Mouse (Mus musculus) MEL (cell line): ENCODE data around the gene Rufy4. TPM values are rescaled to one million over a fixed set of nuclear protein-coding genes. Genes with fewer than 3 reads are reported as not detected.

Source experiments
- DNase-seq: peaks from one replicate; pipeline ENCODE4 v3.0.0; 2011; ENCODE audit warnings: low read depth, low spot score
- H3K27ac ChIP-seq: 2 replicates; pipeline ENCODE4 v1.5.1; 2012; ENCODE audit warnings: low read depth, mild to moderate bottlenecking, control low read depth, low read length, moderate library complexity; ENCODE audit not compliant: control insufficient read depth
- H3K27me3 ChIP-seq, 2 experiments: fragments of 150-350 bp in 1 of 2; sonication (generic) in 1 of 2; 2 replicates each; pipeline ENCODE4 v1.6.1; 2012; ENCODE audit warnings: low read length in 2 of 2, mild to moderate bottlenecking in 2 of 2, improper control_type of control experiment in 1 of 2, moderate library complexity in 1 of 2; ENCODE audit not compliant: insufficient read depth in 2 of 2, control insufficient read depth in 1 of 2
- H3K36me3 ChIP-seq, 2 experiments: 2 replicates each; pipeline ENCODE4 v1.6.1; 2012 to 2014; ENCODE audit warnings: low read length in 2 of 2, improper control_type of control experiment in 1 of 2, inconsistent platforms in 1 of 2, mild to moderate bottlenecking in 1 of 2; ENCODE audit not compliant: insufficient read depth in 2 of 2, control insufficient read depth in 1 of 2
- H3K4me1 ChIP-seq, 2 experiments: fragments of 150-350 bp in 1 of 2; sonication (generic) in 1 of 2; 2 replicates each; pipeline ENCODE4 v1.6.1; 2012; ENCODE audit warnings: low read length in 2 of 2, improper control_type of control experiment in 1 of 2, mild to moderate bottlenecking in 1 of 2; ENCODE audit not compliant: insufficient read depth in 2 of 2, control insufficient read depth in 1 of 2
- H3K4me3 ChIP-seq, 2 experiments: fragments of 150-350 bp in 1 of 2; sonication (generic) in 1 of 2; 2 replicates each; pipeline ENCODE4 v1.5.1; 2012; ENCODE audit warnings: low read depth in 2 of 2, low read length in 2 of 2, mild to moderate bottlenecking in 2 of 2, moderate library complexity in 2 of 2, control low read depth in 1 of 2, improper control_type of control experiment in 1 of 2; ENCODE audit not compliant: control insufficient read depth in 1 of 2, insufficient read depth in 1 of 2
- H3K79me2 ChIP-seq: 2 replicates; pipeline ENCODE4 v1.6.1; 2012; ENCODE audit warnings: mild to moderate bottlenecking, low read length, moderate library complexity; ENCODE audit not compliant: control insufficient read depth, poor library complexity, insufficient read depth
- H3K9ac ChIP-seq: 2 replicates; pipeline ENCODE4 v1.6.1; 2012; ENCODE audit warnings: low read depth, mild to moderate bottlenecking, control low read depth, low read length, moderate library complexity; ENCODE audit not compliant: control insufficient read depth, poor library complexity, severe bottlenecking
- H3K9me3 ChIP-seq: fragments of 150-350 bp; sonication (generic); replicated peaks from 2 replicates; pipeline ENCODE4 v1.6.1; 2012; ENCODE audit warnings: mild to moderate bottlenecking, low read length, improper control_type of control experiment, moderate library complexity; ENCODE audit not compliant: insufficient read depth
- BHLHE40 ChIP-seq: IDR thresholded peaks from 2 replicates; pipeline ENCODE4 v1.6.1; 2012; ENCODE audit warnings: low read depth, mild to moderate bottlenecking, inconsistent platforms, low read length, improper control_type of control experiment, borderline replicate concordance
- CTCF ChIP-seq, 3 experiments: IDR thresholded peaks in 2 of 3; conservative IDR thresholded peaks in 1 of 3; 2 replicates each; pipeline ENCODE4 v1.5.1; 2011 to 2012; ENCODE audit warnings: low read length in 3 of 3, low read depth in 2 of 3, mild to moderate bottlenecking in 2 of 3, improper control_type of control experiment in 1 of 3, inconsistent platforms in 1 of 3, mixed read lengths in 1 of 3, moderate library complexity in 1 of 3; ENCODE audit not compliant: control insufficient read depth in 1 of 3, insufficient read depth in 1 of 3, poor library complexity in 1 of 3, severe bottlenecking in 1 of 3
- E2F4 ChIP-seq: IDR thresholded peaks from 2 replicates; pipeline ENCODE4 v1.6.1; 2011; ENCODE audit warnings: low read depth, low read length, improper control_type of control experiment, borderline replicate concordance
- KAT2A ChIP-seq: conservative IDR thresholded peaks from 2 replicates; pipeline ENCODE4 v1.6.1; 2012; ENCODE audit warnings: low read depth, low read length, improper control_type of control experiment, inconsistent platforms
- MAZ ChIP-seq: IDR thresholded peaks from 2 replicates; pipeline ENCODE4 v1.6.1; 2012; ENCODE audit warnings: low read depth, mild to moderate bottlenecking, inconsistent platforms, low read length, improper control_type of control experiment
- MEF2A ChIP-seq: IDR thresholded peaks from 2 replicates; pipeline ENCODE4 v1.6.1; 2014; ENCODE audit warnings: low read depth, mild to moderate bottlenecking, inconsistent platforms, low read length, improper control_type of control experiment; ENCODE audit not compliant: poor library complexity, insufficient replicate concordance, severe bottlenecking; ENCODE audit errors: extremely low read depth
- MYB ChIP-seq: IDR thresholded peaks from 2 replicates; pipeline ENCODE4 v1.6.1; 2011; ENCODE audit warnings: mild to moderate bottlenecking, low read depth, low read length, improper control_type of control experiment
- SMC3 ChIP-seq: IDR thresholded peaks from 2 replicates; pipeline ENCODE4 v1.6.1; 2011; ENCODE audit warnings: low read depth, low read length, improper control_type of control experiment
- TBP ChIP-seq: IDR thresholded peaks from 2 replicates; pipeline ENCODE4 v1.8.0; 2011; ENCODE audit warnings: low read depth, low read length, improper control_type of control experiment
- TCF12 ChIP-seq: IDR thresholded peaks from 2 replicates; pipeline ENCODE4 v1.6.1; 2014; ENCODE audit warnings: low read depth, mild to moderate bottlenecking, inconsistent platforms, low read length, improper control_type of control experiment, moderate library complexity
- ZKSCAN1 ChIP-seq: IDR thresholded peaks from 2 replicates; pipeline ENCODE4 v1.6.1; 2012; ENCODE audit warnings: low read depth, mild to moderate bottlenecking, inconsistent platforms, low read length, improper control_type of control experiment, moderate library complexity
- polyA plus RNA-seq, 2 experiments: library from polyadenylated mRNA; stranded (reverse) in 1 of 2; unstranded in 1 of 2; fragments of >175 nt in 1 of 2; fragments of >200 nt in 1 of 2; gene quantifications; 2 replicates each; pipeline versions ENCODE4 v1.2.1 to v1.2.4; 2012; ENCODE audit warnings: low replicate concordance in 2 of 2, low read depth in 1 of 2; ENCODE audit not compliant: insufficient read length in 2 of 2, insufficient read depth in 1 of 2, missing spikeins in 1 of 2
- total RNA-seq: library from RNA; depleted of rRNA; stranded (reverse); fragments of 300-350 nt; gene quantifications from 2 replicates; pipeline ENCODE4 v1.2.3, GENCODE M21; 2012; rRNA removed

Rufy4 gene
- total and polyA plus RNA-seq, 3 experiments: 0.04 to 0.10 TPM; not detected in 1

GRCm38 (mm10) chr1:74195961-74196360, 70.6 kb downstream of the Rufy4 start (continued):
- TF ChIP-seq E2F4: no peak
- no peak for TF ChIP-seq BHLHE40
- peak; percentile 86 to 91 (median 88) for TF ChIP-seq CTCF (IDR thresholded peaks at IDR 0.05 in 2 of 3, conservative IDR thresholded peaks at IDR 0.05 in 1 of 3; ENCODE audit: control insufficient read depth in 1 of 3, insufficient read depth in 1 of 3, low read depth in 2 of 3, low read length in 3 of 3, poor library complexity in 1 of 3, severe bottlenecking in 1 of 3)
- TF ChIP-seq MEF2A: no peak

GRCm38 (mm10) chr1:74196621-74197419, 71.5 kb downstream of the Rufy4 start:
- no peak for TF ChIP-seq TCF12
- no peak for TF ChIP-seq TBP
- TF ChIP-seq MAZ: no peak
- no peak for TF ChIP-seq KAT2A
- no peak for TF ChIP-seq MYB
- no peak for TF ChIP-seq ZKSCAN1
- TF ChIP-seq SMC3: no peak
- no peaks in the 10 kb centered on the region for H3K9me3 ChIP-seq
- no peaks in the 10 kb centered on the region for H3K36me3 ChIP-seq
- H3K4me3 ChIP-seq: no peak overlapping the region
- H3K79me2 ChIP-seq: no peaks in the 10 kb centered on the region
- H3K4me1 ChIP-seq: no peaks in the 10 kb centered on the region; a peak in 1 of 4 replicates
- no peak overlapping the region for H3K9ac ChIP-seq
- H3K27me3 ChIP-seq: peaks cover 0 to 3% of the 10 kb centered on the region in 2 experiments; a peak in 1 of 4 replicates
- H3K27ac ChIP-seq: no peak overlapping the region
- DNase-seq: no peak

Other genes with a start within 250 kb of the Rufy4 start
- not detected in 2 replicates for gene Tns1, start 1.1 kb upstream of the Rufy4 start, total RNA-seq
- gene Tns1, start 1.1 kb upstream of the Rufy4 start, polyA plus RNA-seq: under 1 TPM in 1 of 2 experiments, not detected in 1; 0.11 TPM
- gene Cxcr2, start 28.4 kb downstream of the Rufy4 start, total RNA-seq: 0.92 and 1.7 TPM in 2 replicates
- gene Cxcr2, start 28.4 kb downstream of the Rufy4 start, polyA plus RNA-seq: under 1 TPM in 1 of 2 experiments, not detected in 1; 0.11 TPM
- gene Cxcr1, start 69.1 kb downstream of the Rufy4 start, total RNA-seq: not detected in 2 replicates
- gene Cxcr1, start 69.1 kb downstream of the Rufy4 start, polyA plus RNA-seq: not detected
- 141 and 166 TPM in 2 replicates for gene Arpc2, start 110.5 kb downstream of the Rufy4 start, total RNA-seq
- gene Arpc2, start 110.5 kb downstream of the Rufy4 start, polyA plus RNA-seq: 100 to 1,000 TPM; 108 to 423 TPM
- gene Gpbar1, start 153.0 kb downstream of the Rufy4 start, total RNA-seq: 0.16 TPM in 1 of 2 replicates, not detected in the other
- gene Gpbar1, start 153.0 kb downstream of the Rufy4 start, polyA plus RNA-seq: not detected
- 107 and 108 TPM in 2 replicates for gene Aamp, start 159.2 kb downstream of the Rufy4 start, total RNA-seq
- 100 to 1,000 TPM in 1 of 2 experiments, not detected in 1; 169 TPM for gene Aamp, start 159.2 kb downstream of the Rufy4 start, polyA plus RNA-seq
- gene Pnkd, start 159.4 kb downstream of the Rufy4 start, total RNA-seq: 48.2 and 52.5 TPM in 2 replicates
- gene Pnkd, start 159.4 kb downstream of the Rufy4 start, polyA plus RNA-seq: 10 to 100 TPM in 1 of 2 experiments, not detected in 1; 64.2 TPM
- gene Tmbim1, start 180.1 kb downstream of the Rufy4 start, total RNA-seq: 10.3 and 13.0 TPM in 2 replicates
- gene Tmbim1, start 180.1 kb downstream of the Rufy4 start, polyA plus RNA-seq: 10 to 100 TPM in 1 of 2 experiments, not detected in 1; 20.8 TPM
- gene Catip, start 236.6 kb downstream of the Rufy4 start, total RNA-seq: 0.08 TPM in 1 of 2 replicates, not detected in the other
- under 1 TPM in 1 of 2 experiments, not detected in 1; 0.08 TPM for gene Catip, start 236.6 kb downstream of the Rufy4 start, polyA plus RNA-seq
- gene Slc11a1, start 249.7 kb downstream of the Rufy4 start, total RNA-seq: 0.26 TPM in 1 of 2 replicates, not detected in the other
- gene Slc11a1, start 249.7 kb downstream of the Rufy4 start, polyA plus RNA-seq: under 1 TPM in 1 of 2 experiments, not detected in 1; 0.11 TPM